Mouse (Mus musculus) small intestine, adult 2 months (tissue): ENCODE measurements around the gene Capsl.

ENCODE experiments used
- CTCF ChIP-seq: fragments of 200-500 bp; IDR thresholded peaks from 2 replicates; pipeline ENCODE4 v1.5.1; 2012; ENCODE audit warnings: low read depth, mild to moderate bottlenecking, control low read depth, inconsistent platforms, low read length, moderate library complexity, mixed read lengths; ENCODE audit not compliant: insufficient replicate concordance, insufficient read length; ENCODE audit errors: extremely low read depth
- POLR2A ChIP-seq: fragments of 200-500 bp; IDR thresholded peaks from 2 replicates; pipeline ENCODE4 v1.6.1; 2012; ENCODE audit warnings: low read depth, mild to moderate bottlenecking, control low read depth, inconsistent platforms, low read length, moderate library complexity

GRCm38 (mm10) chr15:9429843-9430242, 6.0 kb upstream of the Capsl start:
- TF ChIP-seq CTCF (no peak), POLR2A (no peak)
